Mouse (Mus musculus): ENCODE measurements around the gene Cdh22. TPM values are rescaled to one million over a fixed set of nuclear protein-coding genes. Genes with fewer than 3 reads are reported as not detected.

The Cdh22 gene
- polyA plus RNA-seq, 1 experiment from 2014 or later: not detected

DNA sequence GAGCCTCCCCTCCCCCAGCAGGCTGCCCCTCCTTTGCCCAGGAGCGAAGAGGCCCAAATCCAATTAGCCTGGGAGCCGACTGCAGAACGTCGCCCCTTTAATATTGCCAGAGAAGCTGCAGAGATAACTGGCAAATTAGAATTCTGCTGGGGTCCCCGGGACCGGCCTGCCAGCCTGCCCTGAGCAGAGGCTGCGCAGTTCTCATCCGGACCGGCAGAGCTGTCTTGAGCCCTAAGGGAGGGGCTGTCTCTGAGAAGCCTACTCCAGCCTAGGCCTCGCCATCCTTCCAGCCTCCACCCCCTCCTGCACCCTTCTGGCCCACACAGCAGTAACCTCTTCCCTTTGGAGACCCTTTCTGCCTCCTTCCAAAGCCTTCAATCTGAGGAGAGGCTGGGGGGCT lies 19.2 kb upstream of the Cdh22 start:
- no peaks in the 10 kb centered on the region for H3K9me3 ChIP-seq (replicated peaks; ENCODE audit: control insufficient read depth, low read length)
- H3K4me1 ChIP-seq (ENCODE audit: control insufficient read depth, low read depth, low read length): no peaks in the 10 kb centered on the region
- no peaks in the 10 kb centered on the region for H3K36me3 ChIP-seq (ENCODE audit: control insufficient read depth, insufficient read depth)
- H3K27ac ChIP-seq (ENCODE audit: low read length): no peak overlapping the region
- no peak overlapping the region for H3K9ac ChIP-seq (ENCODE audit: low read depth, low read length)
- ATAC-seq (ENCODE audit: low read depth): no peak
- peaks cover 11% of the 10 kb centered on the region; the same call in 1 of the 2 replicates for H3K27me3 ChIP-seq (ENCODE audit: control insufficient read depth, insufficient read depth, low read depth, low read length)
- no peak overlapping the region for H3K4me3 ChIP-seq (ENCODE audit: low read depth, low read length)
- WGBS (ENCODE audit: insufficient replicate concordance): 18% methylated on average over 10 of the region's 10 CpGs
- no peak overlapping the region for H3K4me2 ChIP-seq (ENCODE audit: low read depth, low read length)

DNA sequence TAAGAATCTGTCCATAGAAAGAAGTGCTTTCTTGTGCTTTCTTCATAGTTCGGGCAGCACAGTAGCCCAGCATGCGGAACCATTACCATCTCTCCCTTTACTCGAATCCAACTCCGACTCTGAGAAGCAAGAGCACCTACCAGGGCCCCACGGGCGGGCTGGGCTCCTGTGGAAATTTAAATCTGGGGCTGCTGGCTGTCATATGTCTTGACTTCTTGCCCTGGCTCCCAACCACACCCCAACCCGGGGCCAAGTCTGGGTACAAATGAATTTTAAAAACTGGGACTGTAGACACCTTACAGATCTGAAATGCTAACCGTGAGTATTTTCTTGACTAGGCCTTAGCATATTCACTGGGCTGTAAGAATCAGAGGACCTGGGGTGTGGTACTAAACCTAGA lies 18.6 kb upstream of the Cdh22 start:
- H3K4me3 ChIP-seq (ENCODE audit: low read depth, low read length): no peak overlapping the region
- no peaks in the 10 kb centered on the region for H3K9me3 ChIP-seq (replicated peaks; ENCODE audit: control insufficient read depth, low read length)
- no peak overlapping the region for H3K9ac ChIP-seq (ENCODE audit: low read depth, low read length)
- no peaks in the 10 kb centered on the region for H3K4me1 ChIP-seq (ENCODE audit: control insufficient read depth, low read depth, low read length)
- no peak overlapping the region for H3K27ac ChIP-seq (ENCODE audit: low read length)
- no peak overlapping the region for H3K4me2 ChIP-seq (ENCODE audit: low read depth, low read length)
- ATAC-seq (ENCODE audit: low read depth): no peak
- H3K27me3 ChIP-seq (ENCODE audit: control insufficient read depth, insufficient read depth, low read depth, low read length): peaks cover 11% of the 10 kb centered on the region; the same call in 1 of the 2 replicates
- 50% methylated on average over 8 of the region's 8 CpGs for WGBS (ENCODE audit: insufficient replicate concordance)
- H3K36me3 ChIP-seq (ENCODE audit: control insufficient read depth, insufficient read depth): no peaks in the 10 kb centered on the region

DNA sequence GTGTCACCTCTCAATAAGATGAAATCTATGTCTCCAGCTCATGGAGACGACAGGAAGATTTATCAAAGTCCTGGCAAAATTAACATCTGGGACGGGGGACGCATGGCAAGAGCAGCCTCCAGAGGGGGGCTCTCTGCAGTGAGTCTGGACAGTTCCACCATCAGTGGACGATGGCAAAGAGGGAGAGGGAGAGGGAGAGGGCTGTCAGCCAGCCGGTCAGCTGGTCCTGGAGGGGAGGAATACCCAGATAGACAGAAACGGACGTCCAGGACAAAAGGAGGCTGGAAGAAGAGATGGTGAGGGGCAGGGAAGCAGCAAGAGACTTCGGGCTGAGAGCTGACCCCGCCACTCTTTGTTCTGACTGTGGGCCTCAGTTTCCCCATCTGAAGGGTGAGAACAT lies 18.1 kb upstream of the Cdh22 start:
- Histone ChIP-seq H3K27me3 (ENCODE audit: control insufficient read depth, insufficient read depth, low read depth, low read length) (peaks cover 11% of the 10 kb centered on the region; the same call in 1 of the 2 replicates), H3K9me3 (replicated peaks; ENCODE audit: control insufficient read depth, low read length) (no peaks in the 10 kb centered on the region), H3K27ac (ENCODE audit: low read length) (no peak overlapping the region), H3K36me3 (ENCODE audit: control insufficient read depth, insufficient read depth) (no peaks in the 10 kb centered on the region), H3K9ac (ENCODE audit: low read depth, low read length) (no peak overlapping the region), H3K4me2 (ENCODE audit: low read depth, low read length) (no peak overlapping the region), H3K4me3 (ENCODE audit: low read depth, low read length) (no peak overlapping the region), H3K4me1 (ENCODE audit: control insufficient read depth, low read depth, low read length) (no peaks in the 10 kb centered on the region)
- ATAC-seq (ENCODE audit: low read depth): no peak
- WGBS (ENCODE audit: insufficient replicate concordance): 47% methylated on average over 9 of the region's 9 CpGs

DNA sequence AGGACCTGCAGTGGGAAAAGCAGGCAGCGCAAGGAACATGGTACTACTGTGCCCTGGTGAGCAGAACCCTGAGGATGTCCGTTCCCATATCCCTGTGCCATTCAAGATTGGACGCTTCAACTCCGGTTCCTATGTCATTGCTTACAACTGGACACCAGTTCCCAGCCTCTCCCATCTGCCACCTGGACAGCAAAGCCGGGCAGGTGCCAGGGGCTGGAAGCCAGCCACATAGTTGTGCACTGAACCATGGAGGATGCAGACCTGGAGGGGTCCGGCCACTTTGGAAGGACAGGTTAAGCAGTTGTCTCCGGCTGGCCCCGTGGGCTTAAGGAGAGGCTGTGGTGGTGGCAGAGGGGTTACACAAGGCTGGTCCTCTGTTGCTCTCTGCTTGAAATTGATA lies 17.7 kb upstream of the Cdh22 start:
- ATAC-seq (ENCODE audit: low read depth): no peak
- no peak overlapping the region for H3K4me2 ChIP-seq (ENCODE audit: low read depth, low read length)
- WGBS (ENCODE audit: insufficient replicate concordance): 64% methylated on average over 8 of the region's 8 CpGs
- H3K27me3 ChIP-seq (ENCODE audit: control insufficient read depth, insufficient read depth, low read depth, low read length): peaks cover 11% of the 10 kb centered on the region; the same call in 1 of the 2 replicates
- H3K36me3 ChIP-seq (ENCODE audit: control insufficient read depth, insufficient read depth): no peaks in the 10 kb centered on the region
- H3K4me3 ChIP-seq (ENCODE audit: low read depth, low read length): no peak overlapping the region
- H3K9me3 ChIP-seq (replicated peaks; ENCODE audit: control insufficient read depth, low read length): no peaks in the 10 kb centered on the region
- no peak overlapping the region for H3K9ac ChIP-seq (ENCODE audit: low read depth, low read length)
- no peaks in the 10 kb centered on the region for H3K4me1 ChIP-seq (ENCODE audit: control insufficient read depth, low read depth, low read length)
- H3K27ac ChIP-seq (ENCODE audit: low read length): no peak overlapping the region

DNA sequence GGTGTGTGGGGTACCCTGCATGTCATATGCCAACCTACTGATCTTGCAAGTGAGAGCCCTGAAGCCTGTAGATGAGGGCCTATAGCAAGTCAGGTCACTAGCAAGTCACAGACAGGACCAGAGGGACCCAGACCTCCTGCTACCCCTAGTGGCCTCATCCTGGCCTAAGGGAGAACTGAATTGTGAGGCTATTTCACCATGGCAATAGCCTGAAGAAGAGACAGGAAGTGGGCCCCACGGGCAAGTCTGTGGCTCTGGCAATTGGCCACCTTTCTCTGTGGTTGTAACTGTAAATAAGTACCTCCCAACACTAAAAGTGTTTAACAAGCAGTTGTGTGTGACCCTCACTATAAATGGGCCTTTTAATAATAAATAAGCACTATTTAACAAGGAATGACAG lies 16.2 kb upstream of the Cdh22 start:
- H3K9me3 ChIP-seq (replicated peaks; ENCODE audit: control insufficient read depth, low read length): no peaks in the 10 kb centered on the region
- H3K4me1 ChIP-seq (ENCODE audit: control insufficient read depth, low read depth, low read length): no peaks in the 10 kb centered on the region
- no peaks in the 10 kb centered on the region for H3K36me3 ChIP-seq (ENCODE audit: control insufficient read depth, insufficient read depth)
- ATAC-seq (ENCODE audit: low read depth): no peak
- no peak overlapping the region for H3K4me3 ChIP-seq (ENCODE audit: low read depth, low read length)
- no peak overlapping the region for H3K4me2 ChIP-seq (ENCODE audit: low read depth, low read length)
- H3K27me3 ChIP-seq (ENCODE audit: control insufficient read depth, insufficient read depth, low read depth, low read length): peaks cover 16% of the 10 kb centered on the region
- no peak overlapping the region for H3K9ac ChIP-seq (ENCODE audit: low read depth, low read length)
- 4% methylated on average over 1 of the region's 1 CpGs for WGBS (ENCODE audit: insufficient replicate concordance)
- H3K27ac ChIP-seq (ENCODE audit: low read length): no peak overlapping the region

DNA sequence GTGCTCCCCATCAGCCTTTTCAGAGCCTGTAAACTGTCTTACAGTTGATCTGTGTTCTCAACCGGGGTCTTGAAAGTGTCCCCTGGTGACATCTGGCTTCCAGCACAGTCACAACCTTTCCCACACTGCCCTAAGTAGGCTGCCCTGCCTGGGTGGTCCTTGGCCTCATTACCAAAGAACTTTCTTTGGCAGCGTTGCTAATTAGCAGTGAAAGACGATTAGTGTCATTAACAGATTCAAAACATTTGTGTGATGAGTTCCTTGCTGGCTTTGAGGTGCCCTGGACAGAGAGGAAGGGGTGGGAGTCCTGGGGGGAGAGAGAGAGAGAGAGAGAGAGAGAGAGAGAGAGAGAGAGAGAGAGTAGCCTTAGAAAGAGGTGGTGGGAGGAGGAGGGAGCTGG lies 14.3 kb upstream of the Cdh22 start:
- no peaks in the 10 kb centered on the region for H3K9me3 ChIP-seq (replicated peaks; ENCODE audit: control insufficient read depth, low read length)
- H3K4me3 ChIP-seq (ENCODE audit: low read depth, low read length): no peak overlapping the region
- WGBS (ENCODE audit: insufficient replicate concordance): 34% methylated on average over 3 of the region's 3 CpGs
- H3K4me1 ChIP-seq (ENCODE audit: control insufficient read depth, low read depth, low read length): no peaks in the 10 kb centered on the region
- H3K27me3 ChIP-seq (ENCODE audit: control insufficient read depth, insufficient read depth, low read depth, low read length): peaks cover 15% of the 10 kb centered on the region
- no peak overlapping the region for H3K27ac ChIP-seq (ENCODE audit: low read length)
- no peak for ATAC-seq (ENCODE audit: low read depth)
- no peak overlapping the region for H3K9ac ChIP-seq (ENCODE audit: low read depth, low read length)
- H3K4me2 ChIP-seq (ENCODE audit: low read depth, low read length): no peak overlapping the region
- H3K36me3 ChIP-seq (ENCODE audit: control insufficient read depth, insufficient read depth): no peaks in the 10 kb centered on the region

DNA sequence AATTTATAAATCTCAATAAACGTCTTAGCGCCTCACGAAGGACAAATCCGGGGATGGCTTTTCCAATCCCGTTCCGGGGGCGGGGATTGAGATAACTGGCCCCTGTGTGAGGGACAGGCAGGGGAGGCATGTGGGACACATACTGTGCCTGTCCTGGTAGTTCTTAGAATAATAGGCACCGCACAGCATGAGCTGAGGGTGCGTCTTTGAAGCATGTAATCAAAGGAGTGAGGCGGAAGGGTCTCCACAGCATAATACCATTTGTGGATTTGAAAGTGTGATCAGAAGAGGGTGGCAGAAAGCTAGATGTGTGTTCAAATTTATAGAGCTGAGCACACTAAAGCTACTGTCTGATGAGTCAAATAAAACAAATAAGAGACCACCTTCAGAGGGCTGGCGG lies 11.7 kb upstream of the Cdh22 start:
- H3K27me3 ChIP-seq (ENCODE audit: control insufficient read depth, insufficient read depth, low read depth, low read length): peaks cover 34% of the 10 kb centered on the region
- H3K4me2 ChIP-seq (ENCODE audit: low read depth, low read length): no peak overlapping the region
- 20% methylated on average over 11 of the region's 11 CpGs for WGBS (ENCODE audit: insufficient replicate concordance)
- H3K9me3 ChIP-seq (replicated peaks; ENCODE audit: control insufficient read depth, low read length): no peaks in the 10 kb centered on the region
- no peaks in the 10 kb centered on the region for H3K36me3 ChIP-seq (ENCODE audit: control insufficient read depth, insufficient read depth)
- H3K4me1 ChIP-seq (ENCODE audit: control insufficient read depth, low read depth, low read length): no peaks in the 10 kb centered on the region
- H3K9ac ChIP-seq (ENCODE audit: low read depth, low read length): no peak overlapping the region
- ATAC-seq (ENCODE audit: low read depth): no peak
- no peak overlapping the region for H3K27ac ChIP-seq (ENCODE audit: low read length)
- H3K4me3 ChIP-seq (ENCODE audit: low read depth, low read length): no peak overlapping the region

DNA sequence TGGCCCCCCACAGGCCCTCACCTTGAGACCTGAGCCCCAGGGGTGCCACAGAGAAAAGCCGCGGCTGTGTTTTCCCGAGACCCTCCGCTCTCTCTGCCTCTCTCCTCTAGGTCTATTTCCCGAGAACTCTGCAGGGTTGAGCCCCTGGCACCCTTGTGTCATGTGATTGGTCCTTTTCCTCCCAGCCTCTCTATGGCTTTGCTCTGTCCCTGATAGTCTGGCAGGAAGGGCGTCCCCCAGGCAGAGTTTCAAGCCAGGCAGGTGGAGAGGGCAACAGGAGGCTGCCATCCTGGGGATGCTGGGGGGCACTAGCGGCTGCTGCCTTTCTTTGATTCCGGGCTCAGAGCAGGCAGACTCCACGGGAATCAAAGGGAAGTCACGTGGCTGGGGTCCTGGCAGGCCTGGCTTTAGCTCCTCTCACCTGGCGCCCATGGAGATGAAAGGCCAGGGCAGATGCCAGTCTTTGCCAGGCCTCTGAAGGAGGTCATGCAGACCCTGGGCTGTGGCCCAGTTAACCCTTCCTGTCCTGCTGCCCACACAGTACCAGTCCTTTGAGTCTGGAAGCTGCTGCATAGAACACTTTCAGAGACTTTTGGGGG lies 8.6 kb upstream of the Cdh22 start:
- no peaks in the 10 kb centered on the region for H3K4me1 ChIP-seq (ENCODE audit: control insufficient read depth, low read depth, low read length)
- H3K9ac ChIP-seq (ENCODE audit: low read depth, low read length): no peak overlapping the region
- no peak overlapping the region for H3K4me3 ChIP-seq (ENCODE audit: low read depth, low read length)
- no peak overlapping the region for H3K4me2 ChIP-seq (ENCODE audit: low read depth, low read length)
- H3K27me3 ChIP-seq (ENCODE audit: control insufficient read depth, insufficient read depth, low read depth, low read length): peaks cover 58% of the 10 kb centered on the region
- H3K27ac ChIP-seq (ENCODE audit: low read length): no peak overlapping the region
- no peaks in the 10 kb centered on the region for H3K9me3 ChIP-seq (replicated peaks; ENCODE audit: control insufficient read depth, low read length)
- WGBS (ENCODE audit: insufficient replicate concordance): 12% methylated on average over 11 of the region's 11 CpGs
- no peak for ATAC-seq (ENCODE audit: low read depth)
- no peaks in the 10 kb centered on the region for H3K36me3 ChIP-seq (ENCODE audit: control insufficient read depth, insufficient read depth)

DNA sequence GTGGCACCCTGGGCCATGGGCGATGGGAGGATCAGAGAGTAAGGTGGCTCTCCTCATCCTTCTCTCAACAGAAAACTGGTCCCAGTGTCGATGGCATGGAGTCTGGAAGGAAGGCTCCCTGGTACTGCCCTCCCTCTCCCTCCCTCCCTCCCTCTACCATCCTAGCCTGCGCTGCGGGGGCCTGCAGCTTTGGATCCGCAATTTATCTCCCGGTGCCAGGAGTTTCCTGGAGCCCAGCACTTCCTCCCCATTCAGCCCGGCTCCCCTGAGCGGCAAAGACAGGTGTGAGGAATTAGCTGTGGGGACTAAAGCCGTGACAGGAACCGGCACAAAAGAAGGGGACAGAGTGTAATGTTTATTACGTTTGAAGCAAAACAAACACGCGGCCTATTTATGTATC lies 7.9 kb upstream of the Cdh22 start:
- Histone ChIP-seq H3K27me3 (ENCODE audit: control insufficient read depth, insufficient read depth, low read depth, low read length) (peaks cover 62% of the 10 kb centered on the region), H3K4me1 (ENCODE audit: control insufficient read depth, low read depth, low read length) (no peaks in the 10 kb centered on the region), H3K9me3 (replicated peaks; ENCODE audit: control insufficient read depth, low read length) (no peaks in the 10 kb centered on the region), H3K4me2 (ENCODE audit: low read depth, low read length) (no peak overlapping the region), H3K9ac (ENCODE audit: low read depth, low read length) (no peak overlapping the region), H3K4me3 (ENCODE audit: low read depth, low read length) (no peak overlapping the region), H3K27ac (ENCODE audit: low read length) (no peak overlapping the region), H3K36me3 (ENCODE audit: control insufficient read depth, insufficient read depth) (no peaks in the 10 kb centered on the region)
- 2% methylated on average over 13 of the region's 13 CpGs for WGBS (ENCODE audit: insufficient replicate concordance)
- ATAC-seq (ENCODE audit: low read depth): no peak
